Mouse (Mus musculus) forebrain, embryonic 16.5 days (tissue): ENCODE measurements around the gene Clec12b. TPM values are rescaled to one million over a fixed set of nuclear protein-coding genes. Genes with fewer than 3 reads are reported as not detected.

Source experiments
- ATAC-seq: fragments of 200-750 bp; cut with Nextera tagmentation; 2 replicates; pipeline ENCODE4 v1.8.0; 2017; ENCODE audit warnings: mild to moderate bottlenecking, moderate library complexity
- H3K27ac ChIP-seq: fragments of 300-500 bp; sonication (generic); 2 replicates; pipeline ENCODE4 v1.5.1; 2014; ENCODE audit warnings: low read length, control low read depth
- H3K27me3 ChIP-seq: fragments of 300-500 bp; sonication (generic); replicated peaks from 2 replicates; pipeline ENCODE4 v1.6.1; 2014; ENCODE audit warnings: low read length; ENCODE audit not compliant: control insufficient read depth, insufficient read depth
- H3K36me3 ChIP-seq: fragments of 300-500 bp; sonication (generic); 2 replicates; pipeline ENCODE4 v1.6.1; 2014; ENCODE audit not compliant: control insufficient read depth, insufficient read depth
- H3K4me1 ChIP-seq: fragments of 300-500 bp; sonication (generic); replicated peaks from 2 replicates; pipeline ENCODE4 v1.6.1; 2014; ENCODE audit warnings: low read length; ENCODE audit not compliant: control insufficient read depth, insufficient read depth
- H3K4me2 ChIP-seq: fragments of 300-500 bp; sonication (generic); 2 replicates; pipeline ENCODE4 v1.6.1; 2014; ENCODE audit warnings: mild to moderate bottlenecking, low read length, control low read depth
- H3K4me3 ChIP-seq: fragments of 300-500 bp; sonication (generic); replicated peaks from 2 replicates; pipeline ENCODE4 v1.5.1; 2014; ENCODE audit warnings: mild to moderate bottlenecking, low read length, control low read depth
- H3K9ac ChIP-seq: fragments of 300-500 bp; sonication (generic); replicated peaks from 2 replicates; pipeline ENCODE4 v1.6.1; 2014; ENCODE audit warnings: low read depth, low read length, control low read depth
- H3K9me3 ChIP-seq: fragments of 300-500 bp; sonication (generic); 2 replicates; pipeline ENCODE4 v1.6.1; 2016; ENCODE audit warnings: low read length; ENCODE audit not compliant: control insufficient read depth
- WGBS: fragments of 180-500 bp; shearing (Covaris S2); extraction: QIAGEN DNeasy Blood & Tissue Kit; methylation state at CpG from one replicate; pipeline ENCODE4 v1.1.7; 2014; 5-methylcytosine and 5-hydroxymethylcytosine counted together
- polyA plus RNA-seq: library from polyadenylated mRNA; unstranded; fragments of >200 nt; fragmentation: Nextera tagmentation; extraction: Ambion mirVana; gene quantifications from 2 replicates; pipeline ENCODE4 v1.2.1, GENCODE M21; 2015

The Clec12b gene
- polyA plus RNA-seq, 1 experiment from 2014 or later, result not detected

DNA sequence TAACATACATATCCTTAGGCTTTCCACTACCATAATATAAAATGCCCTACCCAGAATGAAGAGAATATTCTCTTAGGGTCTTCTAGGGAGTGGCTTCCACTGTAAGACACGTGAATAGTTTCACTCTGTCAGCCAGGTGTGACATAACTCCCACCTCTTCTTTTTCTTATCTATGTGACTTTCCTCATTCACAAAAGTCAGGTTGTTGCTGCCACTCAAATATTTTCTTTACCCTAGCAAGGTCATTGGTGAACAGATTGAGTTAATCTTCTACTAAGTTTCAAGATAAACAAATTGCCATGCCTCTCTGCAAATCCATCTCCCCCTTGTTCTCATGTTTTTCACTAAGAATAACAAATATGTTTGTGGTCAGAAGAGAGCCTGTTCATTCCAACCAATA is 3.9 kb downstream of the Clec12b start:
- no peak overlapping the region for H3K27ac ChIP-seq
- ATAC-seq, result no peak
- WGBS, result 82% methylated on average over 1 of the region's 1 CpGs

DNA sequence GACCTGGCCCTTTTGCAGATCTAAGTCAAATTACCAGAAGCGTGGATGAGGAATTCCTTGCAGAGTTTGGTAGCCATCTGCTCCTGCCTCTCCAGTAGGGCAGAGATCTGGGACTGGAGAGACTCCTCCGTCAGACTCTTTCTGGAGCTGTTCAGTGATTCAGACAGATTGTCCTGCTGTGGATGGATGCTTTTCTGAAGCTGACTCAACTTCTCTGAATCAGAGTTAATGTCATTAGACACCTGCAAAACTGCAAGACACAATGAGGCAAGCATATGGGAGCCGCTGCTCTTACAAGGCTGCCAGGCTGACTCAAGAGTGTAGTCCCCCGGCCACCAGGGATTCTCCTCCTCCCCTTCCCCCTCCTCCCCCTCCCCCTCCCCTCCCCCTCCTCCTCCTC is 5.2 kb downstream of the Clec12b start:
- H3K9ac ChIP-seq, result no peak overlapping the region
- H3K36me3 ChIP-seq, result no peaks in the 10 kb centered on the region
- no peak overlapping the region for H3K27ac ChIP-seq
- peaks cover 2% of the 10 kb centered on the region; the same call in 1 of the 2 replicates for H3K9me3 ChIP-seq
- H3K4me1 ChIP-seq, result no peaks in the 10 kb centered on the region
- no peaks in the 10 kb centered on the region for H3K27me3 ChIP-seq
- no peak overlapping the region for H3K4me3 ChIP-seq
- H3K4me2 ChIP-seq, result no peak overlapping the region
- ATAC-seq, result no peak
- 69% methylated on average over 4 of the region's 4 CpGs for WGBS

More for the DNA sequence above, 3.9 kb downstream of the Clec12b start:
- Histone ChIP-seq H3K9ac (no peak overlapping the region), H3K27me3 (no peaks in the 10 kb centered on the region), H3K4me1 (no peaks in the 10 kb centered on the region), H3K4me2 (no peak overlapping the region), H3K36me3 (no peaks in the 10 kb centered on the region), H3K9me3 (no peaks in the 10 kb centered on the region), H3K4me3 (no peak overlapping the region)

DNA sequence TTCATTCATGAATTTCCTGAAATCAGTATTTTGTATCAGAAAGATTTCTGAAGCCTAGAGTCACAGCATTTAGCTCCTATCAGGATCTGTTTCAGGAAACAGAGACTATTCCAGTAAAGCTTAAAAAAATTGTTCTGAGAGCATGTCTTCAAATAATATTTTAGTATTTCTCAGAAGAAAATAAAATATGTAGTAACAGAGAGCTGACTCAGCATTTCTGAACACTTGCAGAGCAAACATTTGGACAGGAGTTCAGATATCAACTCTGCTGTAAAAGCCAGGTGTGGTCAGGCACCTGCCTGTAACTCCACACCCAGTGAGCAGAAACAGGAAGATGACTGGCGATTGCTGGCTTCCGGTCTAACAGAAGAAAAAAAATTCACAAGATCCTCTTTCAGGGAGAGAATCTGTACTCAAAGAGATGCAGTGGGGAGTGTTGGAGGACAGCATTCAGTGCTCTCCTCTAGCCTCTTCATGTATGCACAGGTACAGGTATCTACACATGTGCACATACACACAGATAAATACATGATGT is 10.7 kb downstream of the Clec12b start:
- Histone ChIP-seq H3K9me3 (peaks cover 2% of the 10 kb centered on the region; the same call in 1 of the 2 replicates), H3K27ac (no peak overlapping the region), H3K4me1 (no peaks in the 10 kb centered on the region), H3K4me2 (no peak overlapping the region), H3K36me3 (no peaks in the 10 kb centered on the region), H3K4me3 (no peak overlapping the region), H3K9ac (no peak overlapping the region), H3K27me3 (no peaks in the 10 kb centered on the region)
- no peak for ATAC-seq
- 83% methylated on average over 2 of the region's 2 CpGs for WGBS

DNA sequence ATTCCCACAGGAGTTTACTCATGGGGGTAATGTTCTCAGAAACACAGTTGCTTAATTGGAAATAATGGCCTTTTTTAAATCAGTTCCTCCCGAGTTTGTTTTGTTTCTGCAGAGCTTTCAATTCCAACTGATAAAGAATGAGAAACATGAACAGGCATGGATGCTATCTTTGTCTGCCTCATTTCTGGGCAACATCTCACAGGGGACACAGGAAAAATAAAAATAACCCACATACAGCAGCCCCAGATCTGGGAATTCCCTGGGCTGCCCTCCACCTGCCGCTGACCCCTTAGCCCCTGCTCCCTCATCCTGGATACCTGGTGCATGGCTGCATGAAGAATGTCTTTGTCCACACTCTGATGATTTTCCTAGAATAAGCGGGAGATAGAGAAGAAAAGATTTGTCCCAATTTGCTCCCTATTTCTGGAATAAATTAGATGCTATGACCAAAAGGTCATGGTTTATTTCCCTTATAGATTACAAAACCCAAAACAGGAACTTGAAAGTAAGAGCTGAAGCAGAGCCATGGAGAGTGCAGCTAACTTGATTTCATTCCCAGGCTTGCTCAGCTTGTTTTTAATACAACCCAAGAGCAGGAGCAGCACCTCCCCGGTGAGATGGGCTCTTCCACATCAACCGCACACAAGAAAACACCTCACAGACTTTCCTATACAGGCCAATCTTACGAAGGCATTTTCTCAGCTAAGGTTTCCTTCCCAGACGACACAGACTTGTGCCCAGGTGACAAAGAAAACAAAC is 16.1 kb downstream of the Clec12b start:
- Histone ChIP-seq H3K27me3 (no peaks in the 10 kb centered on the region), H3K27ac (no peak overlapping the region), H3K4me1 (no peaks in the 10 kb centered on the region), H3K9ac (no peak overlapping the region), H3K4me2 (no peak overlapping the region), H3K9me3 (no peaks in the 10 kb centered on the region), H3K4me3 (no peak overlapping the region), H3K36me3 (no peaks in the 10 kb centered on the region)
- 77% methylated on average over 7 of the region's 7 CpGs for WGBS
- ATAC-seq, result no peak

DNA sequence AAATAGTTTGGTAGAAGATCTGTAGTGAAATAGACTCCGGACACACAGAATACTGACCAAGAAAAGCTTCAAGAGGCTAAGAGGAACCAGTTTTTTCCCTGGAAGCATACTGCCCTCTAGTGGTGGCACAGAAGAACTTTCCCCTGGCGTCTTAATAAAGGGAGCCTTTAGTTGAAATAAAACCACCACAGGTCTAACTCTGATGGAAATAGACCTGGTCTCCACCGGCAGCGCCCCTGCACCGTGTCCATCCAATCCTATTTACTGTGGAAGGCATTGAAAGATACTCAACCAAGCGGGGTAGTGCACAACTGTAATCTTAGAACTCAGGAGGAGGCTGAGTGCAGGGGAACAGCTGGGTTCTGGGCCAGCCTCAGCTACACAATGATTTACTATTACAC is 19.7 kb downstream of the Clec12b start:
- no peak overlapping the region for H3K4me3 ChIP-seq
- WGBS, result 22% methylated on average over 6 of the region's 6 CpGs
- H3K4me1 ChIP-seq, result no peaks in the 10 kb centered on the region
- peak; percentile 43; the same call in 1 of the 2 replicates for ATAC-seq
- H3K9ac ChIP-seq, result no peak overlapping the region
- H3K9me3 ChIP-seq, result no peaks in the 10 kb centered on the region
- H3K36me3 ChIP-seq, result no peaks in the 10 kb centered on the region
- no peaks in the 10 kb centered on the region for H3K27me3 ChIP-seq
- H3K4me2 ChIP-seq, result no peak overlapping the region
- H3K27ac ChIP-seq, result no peak overlapping the region

DNA sequence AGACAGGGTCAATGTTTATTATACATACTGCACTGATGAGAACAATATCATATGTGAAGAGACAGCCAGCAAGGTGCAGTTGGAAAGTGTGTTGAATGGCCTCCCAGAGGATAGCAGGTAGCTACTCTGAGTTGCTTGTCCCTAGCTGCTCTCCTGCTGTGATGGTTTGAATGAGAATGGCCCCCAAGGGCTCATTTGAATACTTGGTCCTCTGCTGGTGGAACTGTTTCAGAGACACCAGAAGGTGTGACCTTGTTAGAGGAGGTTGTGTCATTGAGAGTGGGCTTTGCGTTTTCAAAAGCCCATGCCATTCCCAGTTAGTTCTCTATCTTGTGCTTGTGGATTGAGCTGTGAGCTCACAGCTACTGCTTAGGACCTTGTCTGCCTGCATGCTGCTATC is 21.7 kb downstream of the Clec12b start:
- Histone ChIP-seq H3K36me3 (no peaks in the 10 kb centered on the region), H3K9me3 (no peaks in the 10 kb centered on the region), H3K4me1 (no peaks in the 10 kb centered on the region), H3K27me3 (no peaks in the 10 kb centered on the region), H3K27ac (no peak overlapping the region), H3K4me2 (no peak overlapping the region), H3K9ac (no peak overlapping the region), H3K4me3 (no peak overlapping the region)
- ATAC-seq, result no peak
- 25% methylated on average over 1 of the region's 1 CpGs for WGBS

DNA sequence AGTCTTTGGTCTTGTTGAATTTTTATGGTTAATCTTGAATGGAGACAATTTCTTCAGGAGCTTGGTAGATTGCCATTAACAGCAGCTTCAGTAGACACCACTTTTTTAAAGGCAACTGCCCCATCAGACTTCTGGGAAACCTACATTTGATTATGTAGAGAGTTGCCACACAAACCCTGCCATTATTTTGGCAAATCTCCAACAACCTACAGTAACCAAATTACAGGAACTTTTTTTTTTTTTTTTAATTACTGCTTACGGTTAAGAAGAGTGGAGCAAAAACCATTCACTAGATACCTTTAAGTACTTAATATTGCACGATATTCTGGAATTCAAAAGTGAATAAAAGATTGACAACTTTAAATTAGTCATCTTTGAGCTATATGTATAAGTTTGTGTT is 26.2 kb downstream of the Clec12b start:
- 87% methylated on average over 2 of the region's 2 CpGs for WGBS
- H3K4me3 ChIP-seq, result no peak overlapping the region
- H3K27ac ChIP-seq, result no peak overlapping the region
- no peak overlapping the region for H3K4me2 ChIP-seq
- H3K36me3 ChIP-seq, result no peaks in the 10 kb centered on the region
- no peaks in the 10 kb centered on the region for H3K27me3 ChIP-seq
- H3K4me1 ChIP-seq, result no peaks in the 10 kb centered on the region
- H3K9ac ChIP-seq, result no peak overlapping the region
- no peak for ATAC-seq
- H3K9me3 ChIP-seq, result no peaks in the 10 kb centered on the region

DNA sequence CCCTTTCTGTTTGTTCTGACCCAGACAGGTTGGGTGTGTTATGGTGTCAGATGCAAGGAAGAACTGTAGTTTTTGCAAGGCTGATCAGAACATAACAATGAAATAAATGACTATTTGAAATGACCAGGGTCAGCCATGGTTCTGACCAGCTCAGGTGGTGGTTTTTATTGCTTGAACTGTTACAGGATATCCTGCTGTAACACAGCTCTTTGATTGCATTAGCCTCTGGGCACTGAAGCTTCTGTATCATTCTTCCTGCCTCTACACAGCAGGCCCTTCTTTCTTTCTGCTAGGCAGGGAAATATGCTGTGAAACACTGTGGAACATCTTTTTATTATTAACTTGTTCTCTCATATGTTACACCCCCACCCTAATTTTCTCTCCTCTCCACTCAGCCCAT is 29.2 kb downstream of the Clec12b start:
- no peak overlapping the region for H3K4me2 ChIP-seq

DNA sequence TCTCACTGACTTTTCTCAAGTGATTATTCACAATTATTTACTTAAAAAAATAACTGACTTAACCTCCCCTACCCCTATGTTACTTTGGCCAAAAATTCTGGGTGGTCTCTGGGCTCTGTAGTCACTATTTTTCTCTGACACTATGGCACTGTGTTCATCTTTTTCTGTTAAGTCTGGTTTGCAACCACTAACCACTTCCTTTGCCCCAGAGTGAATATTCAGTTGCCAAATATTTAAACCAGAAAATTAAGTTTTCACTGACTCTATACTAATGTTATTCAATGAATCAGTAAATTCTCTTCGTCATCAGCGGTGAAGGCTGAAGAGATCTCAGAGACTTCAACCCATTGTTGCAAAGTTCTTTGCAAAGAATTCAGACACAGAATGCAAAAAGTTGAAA is 29.9 kb downstream of the Clec12b start:
- H3K9me3 ChIP-seq, result no peaks in the 10 kb centered on the region
- no peaks in the 10 kb centered on the region for H3K4me1 ChIP-seq
- 97% methylated on average over 2 of the region's 2 CpGs for WGBS
- H3K4me3 ChIP-seq, result no peak overlapping the region
- H3K27me3 ChIP-seq, result no peaks in the 10 kb centered on the region
- no peak overlapping the region for H3K9ac ChIP-seq
- no peak for ATAC-seq
- H3K4me2 ChIP-seq, result no peak overlapping the region
- no peak overlapping the region for H3K27ac ChIP-seq
- no peaks in the 10 kb centered on the region for H3K36me3 ChIP-seq

More for the DNA sequence above, 29.2 kb downstream of the Clec12b start:
- Histone ChIP-seq H3K4me3 (no peak overlapping the region), H3K9ac (no peak overlapping the region), H3K27me3 (no peaks in the 10 kb centered on the region), H3K27ac (no peak overlapping the region), H3K4me1 (no peaks in the 10 kb centered on the region), H3K9me3 (no peaks in the 10 kb centered on the region), H3K36me3 (no peaks in the 10 kb centered on the region)
- no peak for ATAC-seq
